Mouse (Mus musculus) neutrophil, adult 5-6 weeks (primary cell): ENCODE results near the gene Mrgprb2. TPM values are rescaled to one million over a fixed set of nuclear protein-coding genes. Genes with fewer than 3 reads are reported as not detected.

Experiments used
- ATAC-seq: fragments of 151-379, 151-347 bp; 2 replicates; pipeline ENCODE4 v1.8.0; 2017; ENCODE audit warnings: mild to moderate bottlenecking, moderate TSS enrichment; ENCODE audit not compliant: insufficient number of reproducible peaks, poor library complexity, low FRiP score, severe bottlenecking; ENCODE audit errors: extremely low read depth
- total RNA-seq: library from RNA; stranded (forward); fragments of 200-1000 nt; gene quantifications from 2 replicates; pipeline ENCODE4 v1.2.3, GENCODE M21; 2017

The Mrgprb2 gene
- total RNA-seq, result not detected in 2 replicates

GRCm38 (mm10) chr7:48557986-48558385 lies at the start of gene Mrgprb2:
Mrgprb2 (minus strand) TSS chr7:48558086.
- ATAC-seq, result no peak

Other genes starting within 250 kb of the Mrgprb2 start
- not detected in 2 replicates for gene Mrgprb8, start 169.6 kb downstream of the Mrgprb2 start, total RNA-seq
- not detected in 2 replicates for gene Mrgprb1, start 101.7 kb downstream of the Mrgprb2 start, total RNA-seq
- gene Mrgprx2, start 58.8 kb downstream of the Mrgprb2 start, total RNA-seq, result 0.12 TPM in 1 of 2 replicates, not detected in the other
- gene Mrgprb3, start 85.7 kb upstream of the Mrgprb2 start, total RNA-seq, result not detected in 2 replicates
- 24.6 and 25.9 TPM in 2 replicates for gene Zdhhc13, start 230.9 kb upstream of the Mrgprb2 start, total RNA-seq